Mouse (Mus musculus): Measurements from ENCODE around the gene Hdgf. TPM values are rescaled to one million over a fixed set of nuclear protein-coding genes. Genes with fewer than 3 reads are reported as not detected.

Gene Hdgf
- polyA plus RNA-seq, 1 experiment from 2014 or later: 116 TPM

- Histone ChIP-seq H3K27ac (ENCODE audit: low read depth) (no peak overlapping the region), H3K4me1 (ENCODE audit: insufficient read depth) (peaks cover 10% of the 10 kb centered on the region; the same call in 1 of the 2 replicates), H3K4me2 (ENCODE audit: low read depth, low read length) (no peak overlapping the region), H3K9me3 (ENCODE audit: low read length) (no peaks in the 10 kb centered on the region), H3K4me3 (ENCODE audit: low read depth, low read length) (no peak overlapping the region), H3K9ac (replicated peaks) (no peak overlapping the region), H3K36me3 (replicated peaks; ENCODE audit: insufficient read depth, low read length) (no peaks in the 10 kb centered on the region), H3K27me3 (ENCODE audit: insufficient read depth, low read length) (peaks cover 16% of the 10 kb centered on the region)
- 44% methylated on average over 1 of the region's 1 CpGs for WGBS (ENCODE audit: insufficient replicate concordance)
- ATAC-seq (no peak), DNase-seq (no peak)
- TF ChIP-seq CTCF (IDR thresholded peaks at IDR 0.05; ENCODE audit: low read depth) (no peak), EP300 (IDR thresholded peaks at IDR 0.05; ENCODE audit: low read depth) (no peak)
These were observed 52.8 kb downstream of the Hdgf start for GRCm38 (mm10) chr3:87958967-87959366.

DNA sequence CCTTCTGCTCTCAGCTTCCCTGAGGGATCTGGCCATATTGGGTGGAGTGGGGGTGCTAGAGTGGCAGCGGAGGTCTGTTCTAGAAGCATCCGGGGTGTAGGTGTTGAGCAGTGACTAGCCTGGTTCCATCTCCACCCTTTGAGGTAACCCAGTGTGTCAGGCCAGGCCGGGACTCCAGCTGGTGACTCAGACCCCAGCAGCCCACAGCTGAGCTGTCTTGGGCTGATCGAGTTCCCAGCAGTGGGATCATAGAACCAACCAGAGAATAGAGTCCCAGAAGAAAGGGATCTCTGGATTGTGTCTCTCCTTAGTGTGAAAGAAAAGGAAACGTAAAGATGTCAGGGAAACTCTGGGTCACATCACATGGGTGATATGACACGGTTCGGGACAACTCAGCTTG, 53.2 kb downstream of the Hdgf start:
- H3K27ac ChIP-seq (ENCODE audit: low read depth): no peak overlapping the region
- H3K27me3 ChIP-seq (ENCODE audit: insufficient read depth, low read length): peaks cover 17% of the 10 kb centered on the region
- H3K4me1 ChIP-seq (ENCODE audit: insufficient read depth): peaks cover 10% of the 10 kb centered on the region; the same call in 1 of the 2 replicates
- ATAC-seq (no peak), DNase-seq (no peak)
- no peak overlapping the region for H3K9ac ChIP-seq (replicated peaks)
- no peaks in the 10 kb centered on the region for H3K36me3 ChIP-seq (replicated peaks; ENCODE audit: insufficient read depth, low read length)
- no peak overlapping the region for H3K4me3 ChIP-seq (ENCODE audit: low read depth, low read length)
- no peak for TF ChIP-seq CTCF (IDR thresholded peaks at IDR 0.05; ENCODE audit: low read depth)
- TF ChIP-seq EP300 (IDR thresholded peaks at IDR 0.05; ENCODE audit: low read depth): no peak
- no peaks in the 10 kb centered on the region for H3K9me3 ChIP-seq (ENCODE audit: low read length)
- no peak overlapping the region for H3K4me2 ChIP-seq (ENCODE audit: low read depth, low read length)
- 66% methylated on average over 7 of the region's 7 CpGs for WGBS (ENCODE audit: insufficient replicate concordance)

DNA sequence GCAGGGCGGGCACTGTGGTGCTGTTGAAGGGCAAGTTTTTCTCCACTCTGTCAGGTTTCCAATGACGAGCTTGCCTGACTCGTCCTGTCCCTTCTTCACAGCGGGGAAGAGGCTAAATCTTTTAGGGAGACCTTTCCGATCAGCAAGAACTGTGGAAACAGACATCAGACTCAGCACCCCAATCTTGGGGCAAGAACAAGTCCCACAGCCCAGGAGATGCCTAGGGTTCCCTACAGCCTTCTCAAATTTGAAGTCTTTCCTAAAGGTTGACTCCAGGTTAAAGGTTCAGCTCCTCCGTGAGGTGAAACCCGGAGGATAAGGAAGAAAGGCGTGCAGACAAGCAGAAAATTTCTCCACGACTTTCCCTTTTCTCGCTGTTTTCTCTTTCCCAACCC, 54.1 kb downstream of the Hdgf start:
- no peak for ATAC-seq
- peaks cover 17% of the 10 kb centered on the region for H3K27me3 ChIP-seq (ENCODE audit: insufficient read depth, low read length)

GRCm38 (mm10) chr3:87960586-87961191, 54.6 kb downstream of the Hdgf start:
- Histone ChIP-seq H3K4me1 (ENCODE audit: insufficient read depth) (peaks cover 10% of the 10 kb centered on the region; the same call in 1 of the 2 replicates), H3K9ac (replicated peaks) (peak overlapping the region; percentile 59; the same call in 1 of the 2 replicates), H3K27me3 (ENCODE audit: insufficient read depth, low read length) (peaks cover 17% of the 10 kb centered on the region), H3K36me3 (replicated peaks; ENCODE audit: insufficient read depth, low read length) (no peaks in the 10 kb centered on the region), H3K4me3 (ENCODE audit: low read depth, low read length) (peak overlapping the region; percentile 49), H3K4me2 (ENCODE audit: low read depth, low read length) (peak overlapping the region; percentile 83), H3K9me3 (ENCODE audit: low read length) (no peaks in the 10 kb centered on the region), H3K27ac (ENCODE audit: low read depth) (no peak overlapping the region)
- TF ChIP-seq EP300 (IDR thresholded peaks at IDR 0.05; ENCODE audit: low read depth) (no peak), CTCF (IDR thresholded peaks at IDR 0.05; ENCODE audit: low read depth) (peak; percentile 92)
- DNase-seq (peak; percentile 84), ATAC-seq (peak; percentile 93)
- WGBS (ENCODE audit: insufficient replicate concordance): 1% methylated on average over 27 of the region's 27 CpGs

More for the DNA sequence above, 54.1 kb downstream of the Hdgf start:
- Histone ChIP-seq H3K27ac (ENCODE audit: low read depth) (no peak overlapping the region), H3K36me3 (replicated peaks; ENCODE audit: insufficient read depth, low read length) (no peaks in the 10 kb centered on the region), H3K9me3 (ENCODE audit: low read length) (no peaks in the 10 kb centered on the region), H3K4me3 (ENCODE audit: low read depth, low read length) (peak overlapping the region; percentile 49), H3K9ac (replicated peaks) (0 out of 2 replicates have a peak overlapping the region, but pooled peaks have one; percentile 59), H3K4me1 (ENCODE audit: insufficient read depth) (peaks cover 10% of the 10 kb centered on the region; the same call in 1 of the 2 replicates), H3K4me2 (ENCODE audit: low read depth, low read length) (peak overlapping the region; percentile 83)
- no peak for DNase-seq
- WGBS (ENCODE audit: insufficient replicate concordance): 15% methylated on average over 10 of the region's 10 CpGs
- TF ChIP-seq EP300 (IDR thresholded peaks at IDR 0.05; ENCODE audit: low read depth) (no peak), CTCF (IDR thresholded peaks at IDR 0.05; ENCODE audit: low read depth) (no peak)

Other genes starting within 250 kb of the Hdgf start
- 0.23 and 0.25 TPM in 2 replicates for gene Lrrc71, start 157.7 kb upstream of the Hdgf start, polyA plus RNA-seq (2015; fragmentation: Nextera tagmentation; extraction: Ambion mirVana)
- gene Ntrk1, start 111.2 kb upstream of the Hdgf start, polyA plus RNA-seq (2015; fragmentation: Nextera tagmentation; extraction: Ambion mirVana): 0.47 and 0.53 TPM in 2 replicates
- not detected in 2 replicates for gene Insrr, start 109.4 kb upstream of the Hdgf start, polyA plus RNA-seq (2015; fragmentation: Nextera tagmentation; extraction: Ambion mirVana)
- gene Pear1, start 82.0 kb upstream of the Hdgf start, polyA plus RNA-seq (2015; fragmentation: Nextera tagmentation; extraction: Ambion mirVana): 4.8 and 5.1 TPM in 2 replicates
- gene Sh2d2a, start 59.6 kb upstream of the Hdgf start, polyA plus RNA-seq (2015; fragmentation: Nextera tagmentation; extraction: Ambion mirVana): 0.74 and 0.75 TPM in 2 replicates
- 4.4 and 4.5 TPM in 2 replicates for gene Prcc, start 20.7 kb upstream of the Hdgf start, polyA plus RNA-seq (2015; fragmentation: Nextera tagmentation; extraction: Ambion mirVana)
- 50.3 and 54.1 TPM in 2 replicates for gene Mrpl24, start 13.2 kb downstream of the Hdgf start, polyA plus RNA-seq (2015; fragmentation: Nextera tagmentation; extraction: Ambion mirVana)
- 12.3 and 13.2 TPM in 2 replicates for gene Isg20l2, start 24.0 kb downstream of the Hdgf start, polyA plus RNA-seq (2015; fragmentation: Nextera tagmentation; extraction: Ambion mirVana)
- 4.3 TPM in 2 replicates for gene Rrnad1, start 24.4 kb downstream of the Hdgf start, polyA plus RNA-seq (2015; fragmentation: Nextera tagmentation; extraction: Ambion mirVana)
- gene Crabp2, start 42.3 kb downstream of the Hdgf start, polyA plus RNA-seq (2015; fragmentation: Nextera tagmentation; extraction: Ambion mirVana): not detected in 2 replicates
- gene Nes, start 64.8 kb downstream of the Hdgf start, polyA plus RNA-seq (2015; fragmentation: Nextera tagmentation; extraction: Ambion mirVana): 0.83 and 0.95 TPM in 2 replicates
- gene Bcan, start 93.9 kb downstream of the Hdgf start, polyA plus RNA-seq (2015; fragmentation: Nextera tagmentation; extraction: Ambion mirVana): 0.05 TPM in 1 of 2 replicates, not detected in the other
- not detected in 2 replicates for gene Hapln2, start 121.3 kb downstream of the Hdgf start, polyA plus RNA-seq (2015; fragmentation: Nextera tagmentation; extraction: Ambion mirVana)
- 13.1 and 14.3 TPM in 2 replicates for gene Gpatch4, start 136.8 kb downstream of the Hdgf start, polyA plus RNA-seq (2015; fragmentation: Nextera tagmentation; extraction: Ambion mirVana)
- gene Naxe, start 152.2 kb downstream of the Hdgf start, polyA plus RNA-seq (2015; fragmentation: Nextera tagmentation; extraction: Ambion mirVana): 78.0 and 80.1 TPM in 2 replicates
- gene Ttc24, start 172.0 kb downstream of the Hdgf start, polyA plus RNA-seq (2015; fragmentation: Nextera tagmentation; extraction: Ambion mirVana): not detected in 2 replicates
- 2.9 and 3.2 TPM in 2 replicates for gene Iqgap3, start 175.7 kb downstream of the Hdgf start, polyA plus RNA-seq (2015; fragmentation: Nextera tagmentation; extraction: Ambion mirVana)
- gene Mef2d, start 236.1 kb downstream of the Hdgf start, polyA plus RNA-seq (2015; fragmentation: Nextera tagmentation; extraction: Ambion mirVana): 5.7 and 6.4 TPM in 2 replicates

All from liver, postnatal 0 days (tissue).